Mouse (Mus musculus) thymus, adult 2 months (tissue): ENCODE measurements at regions not wholly inside any gene's neighbourhood (a gene's known extent, or its start where the extent isn't known, plus 50 kb on each side); places are given as distances from the start of the nearest gene placed in this dataset.
"Not testable (repeated sequence)": the region's sequence is repeated elsewhere in the genome, so short reads cannot be mapped to it uniquely, and the experiment has no call there.

Source experiments
- DNase-seq: peaks from one replicate; pipeline ENCODE4 v3.0.0; 2021
- H3K27ac ChIP-seq: fragments of 200-500 bp; 2 replicates; pipeline ENCODE4 v1.5.1; 2012; ENCODE audit warnings: low read length, control low read depth; ENCODE audit not compliant: control insufficient read depth, insufficient read depth
- H3K27me3 ChIP-seq: fragments of 200-500 bp; 2 replicates; pipeline ENCODE4 v1.6.1; 2012; ENCODE audit warnings: mild to moderate bottlenecking, low read length, moderate library complexity, mixed read lengths; ENCODE audit not compliant: control insufficient read depth, insufficient read depth
- H3K36me3 ChIP-seq: fragments of 200-500 bp; 2 replicates; pipeline ENCODE4 v1.6.1; 2012; ENCODE audit warnings: mild to moderate bottlenecking, low read length, moderate library complexity; ENCODE audit not compliant: control insufficient read depth, insufficient read depth
- H3K4me1 ChIP-seq: fragments of 200-500 bp; replicated peaks from 2 replicates; pipeline ENCODE4 v1.6.1; 2012; ENCODE audit warnings: low read length; ENCODE audit not compliant: control insufficient read depth, insufficient read depth
- H3K4me3 ChIP-seq: fragments of 200-500 bp; 2 replicates; pipeline ENCODE4 v1.5.1; 2012; ENCODE audit warnings: mild to moderate bottlenecking, low read length, control low read depth, moderate library complexity; ENCODE audit not compliant: control insufficient read depth, insufficient read depth
- CTCF ChIP-seq: fragments of 200-500 bp; IDR thresholded peaks from 2 replicates; pipeline ENCODE4 v1.5.1; 2012; ENCODE audit warnings: mild to moderate bottlenecking, control low read depth, low read length, moderate library complexity, borderline replicate concordance; ENCODE audit not compliant: control insufficient read depth, poor library complexity, insufficient read depth; ENCODE audit errors: extremely low read depth
- POLR2A ChIP-seq: fragments of 200-500 bp; IDR thresholded peaks from 2 replicates; pipeline ENCODE4 v1.6.1; 2012; ENCODE audit warnings: mild to moderate bottlenecking, low read length, control low read depth, moderate library complexity; ENCODE audit not compliant: control insufficient read depth, poor library complexity, insufficient read depth; ENCODE audit errors: extremely low read depth
- WGBS: fragments of 180-500 bp; shearing (Covaris S2); methylation state at CpG from one replicate; pipeline ENCODE4 v1.1.7; 2018; 5-methylcytosine and 5-hydroxymethylcytosine counted together

DNA sequence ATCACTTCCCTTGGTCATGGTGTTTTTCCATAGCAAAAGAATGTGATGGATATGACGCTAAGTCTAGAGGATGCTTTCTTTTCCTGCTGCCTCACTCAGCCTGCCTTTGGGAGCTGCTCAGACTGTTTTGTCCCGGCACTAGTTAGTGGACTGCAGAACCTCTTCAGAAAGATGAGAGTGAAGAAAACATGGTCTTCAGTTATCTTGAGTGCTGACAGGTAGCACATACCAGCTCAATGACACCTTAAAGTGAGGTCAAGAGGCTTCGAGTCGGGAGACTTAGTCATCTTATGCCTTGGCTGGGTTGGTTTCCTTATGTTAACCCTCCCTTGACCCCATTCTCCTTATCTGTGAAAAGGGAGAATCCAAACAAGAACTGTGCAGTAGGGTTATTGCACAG, 306.0 kb upstream of the Rgma start:
- Histone ChIP-seq H3K36me3 (no peaks in the 10 kb centered on the region), H3K4me3 (no peak overlapping the region), H3K27me3 (no peaks in the 10 kb centered on the region), H3K4me1 (no peaks in the 10 kb centered on the region), H3K27ac (no peak overlapping the region)
- DNase-seq, result no peak
- TF ChIP-seq POLR2A (no peak), CTCF (no peak)
- 87% methylated on average over 4 of the region's 4 CpGs for WGBS

DNA sequence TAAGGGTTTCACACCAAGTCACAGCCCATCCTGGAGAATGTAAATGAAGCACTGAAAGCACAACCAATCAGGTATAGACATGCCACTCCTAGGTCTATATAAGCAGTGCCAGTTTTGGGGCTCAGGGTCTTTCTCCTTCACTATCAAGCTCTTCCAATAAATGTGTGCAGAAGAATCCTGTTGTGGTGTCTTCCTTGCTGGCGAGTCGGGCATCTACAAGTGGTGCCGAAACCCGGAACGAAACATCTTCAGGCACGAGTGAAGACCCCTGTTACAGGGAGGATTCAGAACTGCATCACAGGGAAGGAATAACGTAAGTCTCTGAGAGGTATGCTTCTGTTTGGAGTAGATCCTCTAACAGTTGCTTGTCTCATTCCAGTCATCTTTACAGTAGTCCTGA, 299.9 kb upstream of the Rgma start:
- 96% methylated on average over 7 of the region's 7 CpGs for WGBS

DNA sequence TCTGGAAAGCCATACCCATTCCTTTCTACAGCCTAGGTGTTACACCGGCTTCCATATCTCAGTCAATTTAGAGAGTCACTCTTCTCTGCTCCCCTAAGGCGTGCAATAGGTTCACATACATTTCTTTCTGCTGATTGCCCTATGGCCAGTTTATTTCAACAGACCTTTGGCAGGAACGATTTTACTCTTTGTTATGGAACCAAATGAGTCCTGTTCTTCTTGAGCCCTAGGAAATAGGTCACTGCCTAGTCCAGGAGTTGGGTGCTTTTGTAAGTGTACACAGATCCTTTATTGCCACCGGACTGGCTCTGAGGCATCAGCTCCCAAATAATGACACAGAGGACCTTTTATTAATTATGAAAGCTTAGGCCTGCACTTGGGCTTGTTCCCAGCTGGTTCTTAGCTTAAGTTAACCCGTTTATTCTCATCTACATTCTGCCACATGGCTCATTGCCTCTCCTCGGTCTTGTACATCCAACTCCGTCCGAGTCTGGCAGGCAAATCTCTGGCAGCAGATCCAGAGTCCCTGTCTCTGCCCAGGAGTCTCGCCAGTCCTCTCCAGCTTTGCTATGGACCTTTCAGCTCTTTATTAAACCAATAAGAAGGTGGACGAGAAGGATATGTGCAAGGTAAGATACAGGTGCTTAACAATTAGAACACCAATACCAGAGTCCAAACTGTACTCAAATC, 287.7 kb upstream of the Rgma start:
- WGBS, result 91% methylated on average over 10 of the region's 10 CpGs
- H3K27me3 ChIP-seq, result no peaks in the 10 kb centered on the region
- no peak overlapping the region for H3K4me3 ChIP-seq
- H3K4me1 ChIP-seq, result no peaks in the 10 kb centered on the region
- H3K36me3 ChIP-seq, result no peaks in the 10 kb centered on the region
- no peak for DNase-seq
- no peak for TF ChIP-seq POLR2A
- TF ChIP-seq CTCF, result no peak
- no peak overlapping the region for H3K27ac ChIP-seq

More for the DNA sequence above, 299.9 kb upstream of the Rgma start:
- H3K27ac ChIP-seq, H3K36me3 ChIP-seq, DNase-seq, H3K4me1 ChIP-seq, H3K27me3 ChIP-seq, H3K4me3 ChIP-seq: not testable (repeated sequence)

DNA sequence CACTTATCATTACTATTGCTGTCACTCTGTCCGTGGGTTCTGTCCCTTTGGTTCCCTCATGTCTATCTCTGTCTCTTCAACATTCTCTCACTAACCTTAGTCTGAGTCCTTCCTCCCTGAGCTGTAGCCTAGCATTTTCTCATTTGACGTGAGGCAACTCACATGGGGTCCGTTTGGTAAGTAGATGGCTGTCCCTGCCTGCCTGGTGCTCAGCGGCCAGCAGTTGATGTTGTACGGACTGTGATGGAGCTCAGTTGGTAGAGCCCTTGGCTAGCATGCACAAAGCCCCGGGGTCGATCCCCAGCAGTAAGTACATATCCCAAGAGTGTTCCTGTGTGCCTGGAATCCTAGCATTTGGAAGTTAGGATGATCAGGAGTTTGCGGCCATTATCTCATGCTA, 287.0 kb upstream of the Rgma start:
- H3K4me1 ChIP-seq, result no peaks in the 10 kb centered on the region
- no peak for TF ChIP-seq POLR2A
- TF ChIP-seq CTCF, result no peak
- WGBS, result 93% methylated on average over 8 of the region's 8 CpGs
- no peak overlapping the region for H3K4me3 ChIP-seq
- no peaks in the 10 kb centered on the region for H3K27me3 ChIP-seq
- no peak overlapping the region for H3K27ac ChIP-seq
- no peaks in the 10 kb centered on the region for H3K36me3 ChIP-seq
- no peak for DNase-seq

DNA sequence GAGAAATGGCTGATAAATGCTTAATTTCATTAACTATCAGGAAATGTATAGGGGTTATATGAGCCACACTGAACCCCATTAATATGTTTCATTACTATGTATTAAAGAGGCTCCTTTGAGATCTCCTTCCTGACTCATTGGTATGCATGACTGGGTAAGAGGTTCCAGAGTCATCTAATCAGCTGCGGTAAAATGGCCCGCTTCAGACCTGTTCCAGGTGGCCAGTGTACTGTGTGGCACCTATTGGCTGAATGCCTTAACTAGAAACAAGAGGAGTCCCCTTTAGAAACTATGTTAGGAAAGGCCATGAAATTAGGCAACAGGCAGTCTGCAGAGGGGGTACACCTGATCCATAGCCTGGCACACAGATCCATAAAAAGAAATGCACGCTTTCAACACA, 283.6 kb upstream of the Rgma start:
- H3K27me3 ChIP-seq, result no peaks in the 10 kb centered on the region
- WGBS, result 93% methylated on average over 3 of the region's 3 CpGs
- no peak overlapping the region for H3K27ac ChIP-seq
- TF ChIP-seq CTCF (no peak), POLR2A (no peak)
- H3K4me3 ChIP-seq, result no peak overlapping the region
- no peak for DNase-seq
- H3K4me1 ChIP-seq, result no peaks in the 10 kb centered on the region
- no peaks in the 10 kb centered on the region for H3K36me3 ChIP-seq

DNA sequence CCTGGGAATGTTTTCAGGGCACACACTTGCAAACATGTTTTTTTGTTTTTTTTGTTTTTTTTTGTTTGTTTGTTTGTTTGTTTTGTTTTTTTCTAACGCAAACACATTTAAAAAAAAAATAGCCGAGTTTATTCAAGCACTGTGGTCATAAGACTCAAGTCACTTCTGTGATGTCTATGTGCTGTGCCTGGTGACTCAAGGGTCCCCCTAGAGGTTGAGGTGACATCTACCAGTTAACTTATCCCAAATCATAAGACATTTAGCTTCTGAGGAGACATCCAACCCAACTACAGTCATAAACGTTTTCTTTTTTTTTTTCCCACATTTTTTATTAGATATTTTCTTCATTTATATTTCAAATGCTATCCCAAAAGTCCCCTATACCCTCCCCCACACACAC, 281.2 kb upstream of the Rgma start:
- Histone ChIP-seq H3K27ac (no peak overlapping the region), H3K4me3 (no peak overlapping the region), H3K4me1 (no peaks in the 10 kb centered on the region), H3K27me3 (no peaks in the 10 kb centered on the region), H3K36me3 (no peaks in the 10 kb centered on the region)
- TF ChIP-seq POLR2A, result no peak
- no peak for TF ChIP-seq CTCF
- WGBS, result 44% methylated on average over 3 of the region's 3 CpGs
- no peak for DNase-seq

DNA sequence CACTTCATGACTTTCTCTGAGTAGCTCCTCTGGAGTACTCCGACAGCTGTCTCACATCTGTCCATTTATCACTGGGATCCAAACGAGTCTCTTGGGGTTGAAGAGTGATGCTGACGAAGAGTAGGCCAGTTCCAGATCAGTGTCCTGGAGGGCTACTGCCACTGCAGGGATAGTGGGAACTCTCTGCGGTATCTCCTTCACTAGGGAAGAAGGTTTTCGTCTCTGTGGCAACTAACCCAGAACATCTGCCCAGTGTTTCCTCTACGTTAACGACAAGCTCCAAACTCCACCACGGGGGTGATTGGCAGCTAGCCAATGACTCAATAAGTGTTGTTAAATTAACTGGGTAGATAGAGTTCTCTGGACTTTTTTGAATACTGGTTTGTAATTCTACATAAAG, 256.4 kb upstream of the Rgma start:
- DNase-seq, result no peak
- Histone ChIP-seq H3K4me3 (no peak overlapping the region), H3K27me3 (no peaks in the 10 kb centered on the region), H3K36me3 (no peaks in the 10 kb centered on the region), H3K4me1 (no peaks in the 10 kb centered on the region), H3K27ac (no peak overlapping the region)
- WGBS, result 65% methylated on average over 8 of the region's 8 CpGs
- TF ChIP-seq CTCF, result no peak
- TF ChIP-seq POLR2A, result no peak
